Mouse (Mus musculus): ENCODE measurements around the gene Cox7c. TPM values are rescaled to one million over a fixed set of nuclear protein-coding genes. Genes with fewer than 3 reads are reported as not detected.

Gene Cox7c
- polyA plus RNA-seq (2014; fragmentation: Illumina TruSeq; extraction: RNeasy Lipid Tissue Mini Kit (QIAGEN cat#74804); ENCODE audit: low read depth, low replicate concordance): 629 TPM

DNA sequence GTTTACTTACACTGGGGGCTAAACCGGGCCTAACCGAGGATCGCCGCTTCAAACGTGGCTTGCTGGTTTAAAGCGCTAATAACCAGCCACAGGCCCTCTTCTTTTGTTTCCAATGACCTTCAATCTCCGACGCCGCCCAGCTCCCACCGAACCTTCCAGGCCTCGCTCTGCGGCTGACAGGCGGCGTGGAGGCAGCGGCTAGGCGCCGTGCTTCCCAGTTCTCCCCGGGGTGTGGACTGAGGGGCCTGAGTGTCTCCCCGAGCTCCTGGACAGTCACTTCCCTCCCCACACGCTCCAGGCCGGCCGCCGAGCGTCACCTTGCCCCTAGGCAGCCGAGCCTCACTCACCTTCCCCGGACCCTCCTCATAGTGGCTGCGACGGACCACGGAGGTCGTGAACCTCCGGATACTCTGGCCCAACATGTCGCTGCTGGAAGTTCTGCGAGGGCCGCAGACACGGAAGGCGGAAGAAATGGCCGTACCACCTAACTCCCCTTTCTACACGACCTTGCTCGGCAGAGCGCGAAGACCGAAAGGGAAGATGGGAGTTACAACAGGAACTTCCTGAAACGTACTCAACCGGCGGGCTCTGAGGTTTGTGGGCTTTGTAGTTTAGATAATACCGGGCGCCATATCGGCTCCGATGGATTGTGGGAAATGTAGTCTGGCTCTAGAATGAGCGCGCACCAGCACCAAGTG, at the start of gene Cox7c:
Cox7c (minus strand) TSS at position 651 of the 698 bp plus-strand sequence.

All from kidney, adult 10 weeks (tissue).